Mouse (Mus musculus) adrenal gland, postnatal 25 days (tissue): ENCODE data around the gene Hmgb2. TPM values are rescaled to one million over a fixed set of nuclear protein-coding genes. Genes with fewer than 3 reads are reported as not detected.
"Not testable (repeated sequence)": the region's sequence is repeated elsewhere in the genome, so short reads cannot be mapped to it uniquely, and the experiment has no call there.

ENCODE experiments used
- DNase-seq: peaks from one replicate; pipeline ENCODE4 v3.0.0; 2021; ENCODE audit warnings: mixed read lengths
- total RNA-seq: library from RNA; stranded (reverse); gene quantifications from 2 replicates; pipeline ENCODE4 v1.2.3, GENCODE M21; 2021

Hmgb2 gene
- total RNA-seq, 1 experiment from 2014 or later, result 35.7 TPM

GRCm38 (mm10) chr8:57510791-57511315, 854 bp upstream of the Hmgb2 start:
- no peak for DNase-seq

- peak; percentile 56 for DNase-seq
Observed at GRCm38 (mm10) chr8:57512141-57513056, 692 bp downstream of the Hmgb2 start.

- not testable (repeated sequence) for DNase-seq
Observed at GRCm38 (mm10) chr8:57513178-57513661, 1.5 kb downstream of the Hmgb2 start.

- DNase-seq, result not testable (repeated sequence)
Observed at GRCm38 (mm10) chr8:57516685-57517084, 5.0 kb downstream of the Hmgb2 start.

GRCm38 (mm10) chr8:57517723-57518122, 6.0 kb downstream of the Hmgb2 start:
- no peak for DNase-seq

GRCm38 (mm10) chr8:57520186-57520786, 8.6 kb downstream of the Hmgb2 start:
- DNase-seq, result no peak

GRCm38 (mm10) chr8:57528036-57528435, 16.3 kb downstream of the Hmgb2 start:
- DNase-seq, result no peak

- no peak for DNase-seq
Observed at GRCm38 (mm10) chr8:57530238-57530637, 18.5 kb downstream of the Hmgb2 start.

- DNase-seq, result peak; percentile 78
Observed at GRCm38 (mm10) chr8:57530666-57531349, 19.1 kb downstream of the Hmgb2 start.

GRCm38 (mm10) chr8:57532223-57532622, 20.5 kb downstream of the Hmgb2 start:
- DNase-seq, result no peak

- DNase-seq, result no peak
Observed at GRCm38 (mm10) chr8:57533106-57533505, 21.4 kb downstream of the Hmgb2 start.

GRCm38 (mm10) chr8:57534495-57534894, 22.8 kb downstream of the Hmgb2 start:
- DNase-seq, result no peak

- no peak for DNase-seq
Observed at GRCm38 (mm10) chr8:57536167-57536566, 24.5 kb downstream of the Hmgb2 start.

- DNase-seq, result no peak
Observed at GRCm38 (mm10) chr8:57538601-57539000, 26.9 kb downstream of the Hmgb2 start.

- peak; percentile 64 for DNase-seq
Observed at GRCm38 (mm10) chr8:57540110-57540838, 28.6 kb downstream of the Hmgb2 start.

GRCm38 (mm10) chr8:57540951-57541350, 29.2 kb downstream of the Hmgb2 start:
- no peak for DNase-seq

GRCm38 (mm10) chr8:57541405-57541804, 29.7 kb downstream of the Hmgb2 start:
- DNase-seq, result no peak

- no peak for DNase-seq
Observed at GRCm38 (mm10) chr8:57546401-57546800, 34.7 kb downstream of the Hmgb2 start.

- DNase-seq, result no peak
Observed at GRCm38 (mm10) chr8:57546834-57547233, 35.1 kb downstream of the Hmgb2 start.

GRCm38 (mm10) chr8:57547581-57547980, 35.9 kb downstream of the Hmgb2 start:
- no peak for DNase-seq

GRCm38 (mm10) chr8:57552102-57553032, 40.7 kb downstream of the Hmgb2 start:
- no peak for DNase-seq
